Mouse (Mus musculus): ENCODE measurements around the gene Tmem238. TPM values are rescaled to one million over a fixed set of nuclear protein-coding genes. Genes with fewer than 3 reads are reported as not detected.

Gene Tmem238
- total and polyA plus RNA-seq, 3 experiments = 23.8 to 31.3 TPM; not detected in 1

DNA sequence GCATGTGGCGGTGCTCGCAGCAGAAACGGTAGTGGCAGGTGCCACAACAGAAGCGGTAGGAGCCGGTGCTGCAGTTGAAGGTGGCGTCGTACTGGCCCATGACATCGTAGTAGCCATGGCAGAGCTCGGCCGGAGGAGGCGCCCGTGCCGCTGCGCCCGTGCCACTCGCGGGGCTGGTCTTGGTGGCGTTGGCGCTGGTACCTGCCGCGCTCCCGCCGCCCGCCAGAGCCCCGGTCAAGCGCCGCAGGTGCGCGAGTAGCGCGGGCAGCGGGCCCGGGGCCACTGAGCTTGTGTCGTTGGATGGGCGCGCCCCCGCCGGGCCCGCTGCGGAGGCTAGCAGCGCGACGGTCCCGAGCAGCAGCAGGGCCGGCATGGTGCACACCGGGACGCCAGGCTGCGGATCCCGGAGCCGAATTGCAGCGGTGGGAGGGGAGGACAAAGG lies 46.9 kb upstream of the Tmem238 start:
- TF ChIP-seq ZMIZ1 (IDR thresholded peaks at IDR 0.05; ENCODE audit: low read depth, low read length) (no peak), ZKSCAN1 (IDR thresholded peaks at IDR 0.05; ENCODE audit: low read depth, low read length) (no peak), EP300 (IDR thresholded peaks at IDR 0.05; ENCODE audit: low read depth in 1 of 2, low read length in 2 of 2) (no peak), TAL1 (IDR thresholded peaks at IDR 0.05; ENCODE audit: low read length) (no peak), GATA1 (IDR thresholded peaks at IDR 0.05; ENCODE audit: low read depth, low read length) (no peak), HCFC1 (IDR thresholded peaks at IDR 0.05; ENCODE audit: low read depth, low read length) (no peak), ELF1 (IDR thresholded peaks at IDR 0.05; ENCODE audit: low read depth, low read length) (no peak), MAFK (IDR thresholded peaks at IDR 0.05; ENCODE audit: borderline replicate concordance, low read depth, low read length) (no peak)
- Histone ChIP-seq H3K27me3 (ENCODE audit: control insufficient read depth in 1 of 2, insufficient read depth in 2 of 2, low read length in 2 of 2) (no peaks in the 10 kb centered on the region; a peak in 2 of 4 replicates), H3K9me3 (replicated peaks; ENCODE audit: insufficient read depth, low read length) (no peaks in the 10 kb centered on the region), H3K9ac (ENCODE audit: control insufficient read depth, low read depth, low read length, poor library complexity, severe bottlenecking) (no peak overlapping the region), H3K4me1 (ENCODE audit: control insufficient read depth in 1 of 2, insufficient read depth in 2 of 2, low read length in 2 of 2) (no peaks in the 10 kb centered on the region), H3K27ac (ENCODE audit: control insufficient read depth, low read depth, low read length) (no peak overlapping the region), H3K36me3 (ENCODE audit: control insufficient read depth in 1 of 2, insufficient read depth in 2 of 2, low read length in 2 of 2) (no peaks in the 10 kb centered on the region), H3K4me3 (ENCODE audit: control insufficient read depth in 1 of 2, insufficient read depth in 1 of 2, low read depth in 2 of 2, low read length in 2 of 2) (no peak overlapping the region), H3K79me2 (ENCODE audit: control insufficient read depth, insufficient read depth, low read length, poor library complexity) (no peaks in the 10 kb centered on the region)
- DNase-seq (ENCODE audit: low read depth, low spot score) = no peak

DNA sequence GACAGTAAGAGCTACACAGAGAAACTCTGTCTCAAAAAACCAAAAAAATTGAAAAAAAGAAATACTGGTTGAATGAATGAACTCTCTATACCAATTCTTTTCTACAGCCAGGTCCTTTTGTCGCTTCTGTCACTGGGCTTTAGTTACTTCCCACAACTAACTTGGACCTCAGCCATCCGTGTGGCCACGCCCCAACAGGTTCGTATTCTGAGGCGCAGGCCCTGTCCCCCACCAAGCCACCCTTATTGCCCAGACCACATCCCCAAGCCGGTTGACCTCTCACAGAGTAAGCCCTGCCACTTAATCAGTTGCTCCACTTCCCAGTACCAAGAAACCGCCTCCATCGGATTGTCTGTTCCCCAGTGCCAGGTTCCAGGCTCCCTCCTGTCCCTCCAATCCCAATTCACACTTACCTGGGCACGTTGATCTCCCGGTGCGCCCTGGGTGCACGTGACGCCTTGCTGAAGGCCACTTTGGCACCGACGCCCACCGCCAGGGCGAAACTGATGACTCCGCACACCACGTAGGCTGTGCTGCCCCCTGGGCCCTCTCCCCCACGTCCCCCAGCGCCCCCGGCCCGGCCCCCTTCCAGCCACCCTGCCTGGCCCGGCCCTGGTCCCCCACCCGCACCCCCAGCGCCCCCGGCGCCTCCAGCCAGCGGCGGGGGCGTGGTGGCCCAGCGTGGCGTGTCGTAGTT lies 46.3 kb upstream of the Tmem238 start:
- no peak for DNase-seq (ENCODE audit: low read depth, low spot score)
- H3K27ac ChIP-seq (ENCODE audit: control insufficient read depth, low read depth, low read length) = no peak overlapping the region
- no peaks in the 10 kb centered on the region for H3K36me3 ChIP-seq (ENCODE audit: control insufficient read depth in 1 of 2, insufficient read depth in 2 of 2, low read length in 2 of 2)
- no peak overlapping the region for H3K9ac ChIP-seq (ENCODE audit: control insufficient read depth, low read depth, low read length, poor library complexity, severe bottlenecking)
- H3K4me1 ChIP-seq (ENCODE audit: control insufficient read depth in 1 of 2, insufficient read depth in 2 of 2, low read length in 2 of 2) = no peaks in the 10 kb centered on the region
- no peaks in the 10 kb centered on the region; a peak in 2 of 4 replicates for H3K27me3 ChIP-seq (ENCODE audit: control insufficient read depth in 1 of 2, insufficient read depth in 2 of 2, low read length in 2 of 2)
- H3K79me2 ChIP-seq (ENCODE audit: control insufficient read depth, insufficient read depth, low read length, poor library complexity) = no peaks in the 10 kb centered on the region
- H3K9me3 ChIP-seq (replicated peaks; ENCODE audit: insufficient read depth, low read length) = no peaks in the 10 kb centered on the region
- no peak overlapping the region for H3K4me3 ChIP-seq (ENCODE audit: control insufficient read depth in 1 of 2, insufficient read depth in 1 of 2, low read depth in 2 of 2, low read length in 2 of 2)
- TF ChIP-seq MXI1 (IDR thresholded peaks at IDR 0.05; ENCODE audit: low read depth, low read length) (no peak), NELFE (IDR thresholded peaks at IDR 0.05; ENCODE audit: low read depth, low read length) (no peak), MYC (IDR thresholded peaks at IDR 0.05; ENCODE audit: low read depth, low read length) (no peak)

DNA sequence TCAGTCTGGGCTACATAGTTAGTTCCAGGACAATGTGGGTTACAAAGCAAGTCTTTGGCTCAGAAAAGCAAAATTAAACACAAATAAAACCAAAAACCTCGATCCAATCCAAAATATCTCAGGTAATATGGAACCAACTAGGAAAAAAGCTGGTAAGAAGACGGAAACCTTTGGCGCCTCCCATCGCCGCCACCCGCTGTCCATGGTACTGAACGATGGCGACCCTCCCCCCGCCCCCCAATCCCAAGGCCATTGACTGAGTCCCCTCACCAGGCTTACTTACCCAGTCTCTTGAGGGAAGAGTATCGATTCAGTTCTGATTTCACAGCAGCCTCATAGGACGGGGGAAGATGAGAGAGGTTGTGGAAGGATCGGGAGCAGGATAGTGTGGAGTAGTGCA lies 41.0 kb upstream of the Tmem238 start:
- TF ChIP-seq TAL1 (IDR thresholded peaks at IDR 0.05; ENCODE audit: low read length) (no peak), E2F4 (IDR thresholded peaks at IDR 0.05; ENCODE audit: borderline replicate concordance, low read depth, low read length) (no peak), ZC3H11A (IDR thresholded peaks at IDR 0.05; ENCODE audit: low read depth, low read length) (no peak), UBTF (IDR thresholded peaks at IDR 0.05; ENCODE audit: borderline replicate concordance, insufficient read depth, low read depth, low read length) (no peak), CHD1 (IDR thresholded peaks at IDR 0.05; ENCODE audit: low read depth, low read length) (no peak), MEF2A (IDR thresholded peaks at IDR 0.05; ENCODE audit: extremely low read depth, insufficient replicate concordance, low read depth, low read length, poor library complexity, severe bottlenecking) (no peak), POLR2AphosphoS5 (IDR thresholded peaks at IDR 0.05; ENCODE audit: borderline replicate concordance, low read depth, low read length) (no peak), TCF12 (IDR thresholded peaks at IDR 0.05; ENCODE audit: low read depth, low read length) (no peak), MXI1 (IDR thresholded peaks at IDR 0.05; ENCODE audit: low read depth, low read length) (no peak), USF1 (IDR thresholded peaks at IDR 0.05; ENCODE audit: low read depth, low read length) (no peak), JUND (IDR thresholded peaks at IDR 0.05; ENCODE audit: low read depth, low read length) (no peak), RCOR1 (IDR thresholded peaks at IDR 0.05; ENCODE audit: low read depth, low read length) (no peak), ELF1 (IDR thresholded peaks at IDR 0.05; ENCODE audit: low read depth, low read length) (no peak), TBP (IDR thresholded peaks at IDR 0.05; ENCODE audit: low read depth, low read length) (no peak), ETS1 (IDR thresholded peaks at IDR 0.05; ENCODE audit: low read depth, low read length) (no peak), SIN3A (IDR thresholded peaks at IDR 0.05; ENCODE audit: low read length) (no peak), CTCF (IDR thresholded peaks at IDR 0.05 in 2 of 3, conservative IDR thresholded peaks at IDR 0.05 in 1 of 3; ENCODE audit: control insufficient read depth in 1 of 3, insufficient read depth in 1 of 3, low read depth in 2 of 3, low read length in 3 of 3, poor library complexity in 1 of 3, severe bottlenecking in 1 of 3) (no peak)
- Histone ChIP-seq H3K79me2 (ENCODE audit: control insufficient read depth, insufficient read depth, low read length, poor library complexity) (no peaks in the 10 kb centered on the region), H3K4me1 (ENCODE audit: control insufficient read depth in 1 of 2, insufficient read depth in 2 of 2, low read length in 2 of 2) (no peaks in the 10 kb centered on the region), H3K9me3 (replicated peaks; ENCODE audit: insufficient read depth, low read length) (no peaks in the 10 kb centered on the region), H3K36me3 (ENCODE audit: control insufficient read depth in 1 of 2, insufficient read depth in 2 of 2, low read length in 2 of 2) (no peaks in the 10 kb centered on the region), H3K27me3 (ENCODE audit: control insufficient read depth in 1 of 2, insufficient read depth in 2 of 2, low read length in 2 of 2) (no peaks in the 10 kb centered on the region; a peak in 1 of 4 replicates), H3K9ac (ENCODE audit: control insufficient read depth, low read depth, low read length, poor library complexity, severe bottlenecking) (no peak overlapping the region), H3K4me3 (ENCODE audit: control insufficient read depth in 1 of 2, insufficient read depth in 1 of 2, low read depth in 2 of 2, low read length in 2 of 2) (no peak overlapping the region), H3K27ac (ENCODE audit: control insufficient read depth, low read depth, low read length) (no peak overlapping the region)
- no peak for DNase-seq (ENCODE audit: low read depth, low spot score)
